In the genomic region with DNA sequence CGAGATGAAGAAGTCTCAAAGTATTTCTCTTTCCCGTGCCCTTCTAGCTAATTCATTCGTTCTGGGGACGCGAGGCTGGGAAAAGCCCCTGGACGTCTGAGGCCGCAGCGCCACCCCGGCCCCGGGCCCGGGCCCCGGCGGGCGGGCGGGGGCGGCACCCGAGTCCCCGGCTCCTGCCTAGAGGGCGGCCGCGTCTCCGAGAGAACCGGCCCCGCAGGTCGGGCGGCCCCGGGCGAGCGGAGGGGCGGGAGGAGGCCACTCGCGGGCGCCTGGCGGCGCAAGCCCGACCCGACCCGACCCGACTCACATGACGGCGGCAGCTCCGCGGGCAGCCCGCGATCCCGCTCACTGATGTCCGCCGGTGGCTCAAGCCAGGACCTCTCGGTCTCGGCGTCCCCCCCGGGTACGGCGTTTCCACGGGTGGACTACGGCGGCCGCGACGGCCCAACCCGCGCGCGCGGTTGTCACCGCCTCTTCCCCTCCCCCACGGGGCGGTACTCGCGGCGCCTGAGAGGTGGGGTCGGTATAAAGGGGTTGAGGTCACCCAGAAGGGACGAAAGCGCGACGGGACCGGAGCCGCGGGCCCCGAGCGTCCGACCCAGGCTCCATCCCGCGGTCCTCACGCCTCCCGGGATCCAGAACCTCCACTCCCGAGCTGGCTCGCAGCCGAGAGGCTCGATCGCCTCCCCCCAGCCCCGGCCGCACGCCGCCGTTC, we compare ENCODE assay signal across 8 mouse cellular contexts. TPM values are rescaled to one million over a fixed set of nuclear protein-coding genes. Genes with fewer than 3 reads are reported as not detected.
DNase-seq lines count a peak whose midpoint lies in the region; ATAC-seq and TF ChIP-seq lines count a peak whose summit lies in the region.

A gene (plus strand): TSS at position 571 of the 715 bp plus-strand sequence.

- peak within 1 kb of the TSS; percentile 61 for H3K4me3 ChIP-seq in hindbrain, embryonic 11.5 days (ENCODE audit: low read depth, low read length)
- H3K4me3 ChIP-seq in lung, postnatal 0 days (ENCODE audit: low read depth, low read length) = peak within 1 kb of the TSS; percentile 100

- peak; percentile 87 for ATAC-seq in hindbrain, embryonic 11.5 days (ENCODE audit: low FRiP score)
- ATAC-seq in lung, postnatal 0 days = peak; percentile 86

- TF ChIP-seq CTCF in lung, postnatal 0 days (IDR thresholded peaks at IDR 0.05) = no peak

- peak within 1 kb of the TSS; percentile 62 for H3K4me2 ChIP-seq in hindbrain, embryonic 11.5 days (replicated peaks; ENCODE audit: low read depth, low read length)
- H3K4me2 ChIP-seq in lung, postnatal 0 days (replicated peaks; ENCODE audit: low read depth, low read length) = peak within 1 kb of the TSS; percentile 72

- TF ChIP-seq EP300 in lung, postnatal 0 days (IDR thresholded peaks at IDR 0.05) = no peak

- WGBS in hindbrain, embryonic 11.5 days = under 1% methylated on average over 47 of the region's 96 CpGs
- whole genome bisulfite sequencing in lung, postnatal 0 days = under 1% methylated on average over 46 of the region's 96 CpGs

- no peaks in the 10 kb centered on the region for H3K27me3 ChIP-seq in hindbrain, embryonic 11.5 days (ENCODE audit: control insufficient read depth, insufficient read depth, low read length)
- H3K27me3 ChIP-seq in lung, postnatal 0 days (replicated peaks; ENCODE audit: insufficient read depth, low read length) = no peaks in the 10 kb centered on the region

- peaks cover 5% of the 10 kb centered on the region; the same call in 1 of the 2 replicates for H3K36me3 ChIP-seq in hindbrain, embryonic 11.5 days (ENCODE audit: control insufficient read depth, insufficient read depth, low read length)
- peaks cover 3% of the 10 kb centered on the region; the same call in 1 of the 2 replicates for H3K36me3 ChIP-seq in lung, postnatal 0 days (ENCODE audit: insufficient read depth, low read length)

- H3K9me3 ChIP-seq in hindbrain, embryonic 11.5 days (ENCODE audit: control insufficient read depth, low read length) = no peaks in the 10 kb centered on the region
- H3K9me3 ChIP-seq in lung, postnatal 0 days (ENCODE audit: low read length) = no peaks in the 10 kb centered on the region

- peaks cover 5% of the 10 kb centered on the region; the same call in 1 of the 2 replicates for H3K4me1 ChIP-seq in hindbrain, embryonic 11.5 days (replicated peaks; ENCODE audit: control insufficient read depth, insufficient read depth, low read length)
- H3K4me1 ChIP-seq in lung, postnatal 0 days (ENCODE audit: insufficient read depth, low read depth, low read length) = peaks cover 26% of the 10 kb centered on the region

- peak within 1 kb of the TSS; percentile 84 for H3K9ac ChIP-seq in hindbrain, embryonic 11.5 days (ENCODE audit: low read depth, low read length)
- H3K9ac ChIP-seq in lung, postnatal 0 days (replicated peaks; ENCODE audit: low read depth) = peak within 1 kb of the TSS; percentile 100

- peak within 1 kb of the TSS; percentile 100 for H3K27ac ChIP-seq in hindbrain, embryonic 11.5 days (ENCODE audit: low read depth, low read length)
- peak within 1 kb of the TSS; percentile 100 for H3K27ac ChIP-seq in lung, postnatal 0 days (ENCODE audit: low read length)

- peak; percentile 91 for DNase-seq in NIH3T3 (ENCODE audit: low read depth)
- peak; percentile 96 for DNase-seq in cerebellum, adult 9-11 months
- DNase-seq in frontal cortex, postnatal 10 days (ENCODE audit: low spot score in 2 of 2) = peak; percentile 92 to 96
- peak; percentile 93 for DNase-seq in hindbrain, embryonic 11.5 days (ENCODE audit: low spot score)
- peak; percentile 97 to 98 for DNase-seq in layer of hippocampus, postnatal 10 days (ENCODE audit: low spot score in 2 of 2)
- peak; percentile 95 for DNase-seq in lung, postnatal 0 days (ENCODE audit: low spot score)
- peak; percentile 98 for DNase-seq in ovary, postnatal 10 days (ENCODE audit: low spot score)
- DNase-seq in thymus, postnatal 0 days (ENCODE audit: low spot score) = peak; percentile 86

RNA-seq across cellular contexts. Expression of the gene that starts here (rescaled TPM):
- 8.7 and 9.4 TPM in 2 replicates for polyA plus RNA-seq in hindbrain, embryonic 11.5 days (2014; fragmentation: Nextera tagmentation; extraction: Ambion mirVana)
- 1 to 10 TPM; 6.0 to 6.1 TPM for total RNA-seq in layer of hippocampus, postnatal 10 days (2021)
- polyA plus RNA-seq in lung, postnatal 0 days (2015; fragmentation: Nextera tagmentation; extraction: Ambion mirVana) = 21.0 and 25.7 TPM in 2 replicates
- polyA plus RNA-seq in thymus, postnatal 0 days (2015; fragmentation: Nextera tagmentation; extraction: Ambion mirVana) = 86.6 and 108 TPM in 2 replicates

Comparison
In these comparisons a context has a peak if more than half of its experiments do, and no peak if none do; other contexts are left out.
1. Peak in every context shown above with its lines: DNase-seq, ATAC-seq, H3K4me3 ChIP-seq and H3K27ac ChIP-seq.